Mouse (Mus musculus): ENCODE data around the gene Idh3b. TPM values are rescaled to one million over a fixed set of nuclear protein-coding genes. Genes with fewer than 3 reads are reported as not detected.
A peak's percentile ranks its signal among the peaks of the same experiment; 100 is the strongest.

Gene Idh3b
- total RNA-seq, 2 experiments from 2014 or later: 116 to 130 TPM

GRCm38 (mm10) chr2:130273732-130274131 is 10.6 kb downstream of the Idh3b start:
- peak; percentile 0; the same call in 1 of the 2 replicates for ATAC-seq (replicated peaks; ENCODE audit: poor library complexity, severe bottlenecking)

DNA sequence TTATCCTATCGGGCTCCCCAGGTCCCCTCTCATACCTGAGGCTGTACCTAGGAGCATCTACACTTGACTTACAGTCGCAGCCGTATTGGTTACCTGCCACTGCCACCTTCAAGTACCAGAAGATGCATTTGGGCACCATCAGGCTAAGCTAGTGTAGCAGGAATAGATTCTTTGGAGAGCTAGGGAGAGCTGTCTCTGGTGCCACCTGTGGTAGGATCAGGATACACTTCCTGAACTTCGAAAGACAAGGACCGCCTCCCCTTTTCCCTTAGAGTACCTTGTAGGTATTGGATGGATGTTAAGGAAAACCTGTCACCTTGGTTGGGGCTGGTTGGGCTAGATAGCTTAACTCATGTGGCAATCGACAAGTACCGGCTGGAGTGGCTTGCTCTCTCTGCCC is 16.3 kb downstream of the Idh3b start:
- no peak for ATAC-seq (replicated peaks; ENCODE audit: poor library complexity, severe bottlenecking)

- no peak for ATAC-seq (replicated peaks; ENCODE audit: poor library complexity, severe bottlenecking)
Observed at GRCm38 (mm10) chr2:130265520-130265919, 18.8 kb downstream of the Idh3b start.

GRCm38 (mm10) chr2:130262398-130262797 is 21.9 kb downstream of the Idh3b start:
- ATAC-seq (replicated peaks; ENCODE audit: poor library complexity, severe bottlenecking): no peak

- no peak for ATAC-seq (replicated peaks; ENCODE audit: poor library complexity, severe bottlenecking)
Observed at GRCm38 (mm10) chr2:130261914-130262313, 22.4 kb downstream of the Idh3b start.

- no peak for ATAC-seq (replicated peaks; ENCODE audit: poor library complexity, severe bottlenecking)
Observed at GRCm38 (mm10) chr2:130260822-130261221, 23.5 kb downstream of the Idh3b start.

DNA sequence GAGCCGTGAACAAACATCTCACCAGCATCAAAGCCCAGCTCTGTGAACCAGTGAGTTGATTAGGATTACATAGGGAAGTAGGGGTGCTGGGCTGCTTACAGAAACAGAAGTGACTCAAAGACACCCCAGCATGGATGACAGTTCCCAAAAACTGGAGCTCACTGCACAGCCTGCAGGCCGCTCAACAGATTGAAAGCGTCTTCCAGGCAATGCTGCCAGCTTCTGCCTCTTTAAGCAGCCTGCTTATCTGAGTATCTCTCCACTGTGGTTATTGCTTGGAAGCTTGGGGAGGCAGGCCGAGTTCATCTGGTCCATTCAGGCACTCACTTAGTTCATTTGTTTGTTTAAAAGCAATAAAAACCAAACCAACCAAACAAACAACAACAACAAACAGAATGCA is 27.6 kb downstream of the Idh3b start:
- no peak for ATAC-seq (replicated peaks; ENCODE audit: poor library complexity, severe bottlenecking)

DNA sequence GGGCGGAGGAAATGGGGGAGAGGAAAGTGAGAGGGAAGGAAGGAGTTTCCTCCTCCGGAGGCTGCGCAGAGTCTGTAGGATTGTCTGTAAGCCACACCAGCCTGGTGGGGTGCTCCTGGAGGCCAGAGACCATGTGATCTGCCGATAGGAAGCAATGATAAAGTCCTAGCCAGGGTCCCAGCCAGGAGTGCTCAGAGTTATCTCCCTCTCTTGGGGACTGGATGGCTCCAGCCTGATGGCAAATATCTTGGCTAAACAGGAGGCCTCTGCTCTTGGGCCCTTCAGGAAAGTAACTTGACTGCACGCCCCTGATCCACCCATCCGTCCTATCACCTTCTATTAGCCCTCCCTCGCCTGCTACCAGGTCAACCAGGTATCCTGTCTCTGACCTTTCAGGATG is 36.1 kb downstream of the Idh3b start:
- ATAC-seq (replicated peaks; ENCODE audit: poor library complexity, severe bottlenecking): no peak

- ATAC-seq (replicated peaks; ENCODE audit: poor library complexity, severe bottlenecking): peak; percentile 44; the same call in 1 of the 2 replicates
Observed at GRCm38 (mm10) chr2:130246912-130247311, 37.4 kb downstream of the Idh3b start.

Other genes starting within 250 kb of the Idh3b start
- not detected in 2 replicates for gene Tgm6, start 172.1 kb downstream of the Idh3b start, total RNA-seq (2014; fragmentation: Nextera tagmentation)
- not detected in 2 replicates for gene Tgm6, start 172.1 kb downstream of the Idh3b start, total RNA-seq (2017)
- 270 and 359 TPM in 2 replicates for gene Snrpb, start 105.1 kb downstream of the Idh3b start, total RNA-seq (2014; fragmentation: Nextera tagmentation)
- 191 and 210 TPM in 2 replicates for gene Snrpb, start 105.1 kb downstream of the Idh3b start, total RNA-seq (2017)
- not detected in 2 replicates for gene Tmc2, start 89.4 kb downstream of the Idh3b start, total RNA-seq (2014; fragmentation: Nextera tagmentation)
- not detected in 2 replicates for gene Tmc2, start 89.4 kb downstream of the Idh3b start, total RNA-seq (2017)
- gene Nop56, start 10.1 kb downstream of the Idh3b start, total RNA-seq (2014; fragmentation: Nextera tagmentation): 501 and 575 TPM in 2 replicates
- gene Nop56, start 10.1 kb downstream of the Idh3b start, total RNA-seq (2017): 468 and 587 TPM in 2 replicates
- gene Ebf4, start 10.6 kb upstream of the Idh3b start, total RNA-seq (2014; fragmentation: Nextera tagmentation): not detected in 2 replicates
- gene Ebf4, start 10.6 kb upstream of the Idh3b start, total RNA-seq (2017): not detected in 2 replicates
- 3.2 TPM in 1 of 2 replicates, not detected in the other for gene Cpxm1, start 113.0 kb upstream of the Idh3b start, total RNA-seq (2014; fragmentation: Nextera tagmentation)
- gene Cpxm1, start 113.0 kb upstream of the Idh3b start, total RNA-seq (2017): 0.99 TPM in 1 of 2 replicates, not detected in the other
- gene Gm28372, start 120.7 kb upstream of the Idh3b start, total RNA-seq (2014; fragmentation: Nextera tagmentation): not detected in 2 replicates
- not detected in 2 replicates for gene Gm28372, start 120.7 kb upstream of the Idh3b start, total RNA-seq (2017)
- not detected in 2 replicates for gene 1700020A23Rik, start 120.7 kb upstream of the Idh3b start, total RNA-seq (2014; fragmentation: Nextera tagmentation)
- gene 1700020A23Rik, start 120.7 kb upstream of the Idh3b start, total RNA-seq (2017): not detected in 2 replicates
- gene Tmem239, start 121.9 kb upstream of the Idh3b start, total RNA-seq (2014; fragmentation: Nextera tagmentation): not detected in 2 replicates
- not detected in 2 replicates for gene Tmem239, start 121.9 kb upstream of the Idh3b start, total RNA-seq (2017)
- gene Vps16, start 139.8 kb upstream of the Idh3b start, total RNA-seq (2014; fragmentation: Nextera tagmentation): 128 and 155 TPM in 2 replicates
- 129 and 167 TPM in 2 replicates for gene Vps16, start 139.8 kb upstream of the Idh3b start, total RNA-seq (2017)
- 13.0 and 14.9 TPM in 2 replicates for gene Pced1a, start 140.2 kb upstream of the Idh3b start, total RNA-seq (2014; fragmentation: Nextera tagmentation)
- 13.6 and 17.2 TPM in 2 replicates for gene Pced1a, start 140.2 kb upstream of the Idh3b start, total RNA-seq (2017)
- gene Ptpra, start 165.7 kb upstream of the Idh3b start, total RNA-seq (2014; fragmentation: Nextera tagmentation): 68.9 and 76.2 TPM in 2 replicates
- 118 and 138 TPM in 2 replicates for gene Ptpra, start 165.7 kb upstream of the Idh3b start, total RNA-seq (2017)

Measured in granulocyte monocyte progenitor cell, adult 5-6 weeks (primary cell).